Mouse (Mus musculus) heart, postnatal 0 days (tissue): ENCODE measurements around the gene Nphp3.

Source experiments
- CTCF ChIP-seq: IDR thresholded peaks from 2 replicates; pipeline ENCODE4 v1.5.1; 2016; ENCODE audit warnings: antibody characterized with exemption, control low read depth, low read depth
- EP300 ChIP-seq: IDR thresholded peaks from 2 replicates; pipeline ENCODE4 v1.6.1; 2016; ENCODE audit warnings: antibody characterized with exemption, low read depth

DNA sequence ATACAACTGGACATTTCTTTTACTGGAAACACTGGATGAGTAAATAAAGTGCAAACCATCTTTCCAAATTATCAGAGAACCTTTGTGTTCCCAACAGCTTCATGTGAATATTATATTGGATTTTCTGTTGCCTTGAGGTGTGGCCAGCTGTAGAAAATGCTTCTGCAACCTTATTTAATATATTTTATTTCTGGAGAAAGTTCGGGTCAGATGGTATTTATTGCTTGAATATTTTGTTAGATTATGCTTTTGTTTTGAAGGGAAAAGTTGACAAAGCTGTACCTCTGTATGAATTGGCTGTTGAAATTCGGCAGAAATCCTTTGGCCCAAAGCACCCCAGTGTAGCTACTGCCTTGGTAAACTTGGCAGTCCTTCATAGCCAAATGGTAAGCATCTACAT, 38.0 kb downstream of the Nphp3 start, which contains the start of gene Gm28305:
- TF ChIP-seq CTCF: no peak
- no peak for TF ChIP-seq EP300
